Mouse (Mus musculus): Measurements from ENCODE around the gene Slfn9.
"Not testable (repeated sequence)": the region's sequence is repeated elsewhere in the genome, so short reads cannot be mapped to it uniquely, and the experiment has no call there.

DNA sequence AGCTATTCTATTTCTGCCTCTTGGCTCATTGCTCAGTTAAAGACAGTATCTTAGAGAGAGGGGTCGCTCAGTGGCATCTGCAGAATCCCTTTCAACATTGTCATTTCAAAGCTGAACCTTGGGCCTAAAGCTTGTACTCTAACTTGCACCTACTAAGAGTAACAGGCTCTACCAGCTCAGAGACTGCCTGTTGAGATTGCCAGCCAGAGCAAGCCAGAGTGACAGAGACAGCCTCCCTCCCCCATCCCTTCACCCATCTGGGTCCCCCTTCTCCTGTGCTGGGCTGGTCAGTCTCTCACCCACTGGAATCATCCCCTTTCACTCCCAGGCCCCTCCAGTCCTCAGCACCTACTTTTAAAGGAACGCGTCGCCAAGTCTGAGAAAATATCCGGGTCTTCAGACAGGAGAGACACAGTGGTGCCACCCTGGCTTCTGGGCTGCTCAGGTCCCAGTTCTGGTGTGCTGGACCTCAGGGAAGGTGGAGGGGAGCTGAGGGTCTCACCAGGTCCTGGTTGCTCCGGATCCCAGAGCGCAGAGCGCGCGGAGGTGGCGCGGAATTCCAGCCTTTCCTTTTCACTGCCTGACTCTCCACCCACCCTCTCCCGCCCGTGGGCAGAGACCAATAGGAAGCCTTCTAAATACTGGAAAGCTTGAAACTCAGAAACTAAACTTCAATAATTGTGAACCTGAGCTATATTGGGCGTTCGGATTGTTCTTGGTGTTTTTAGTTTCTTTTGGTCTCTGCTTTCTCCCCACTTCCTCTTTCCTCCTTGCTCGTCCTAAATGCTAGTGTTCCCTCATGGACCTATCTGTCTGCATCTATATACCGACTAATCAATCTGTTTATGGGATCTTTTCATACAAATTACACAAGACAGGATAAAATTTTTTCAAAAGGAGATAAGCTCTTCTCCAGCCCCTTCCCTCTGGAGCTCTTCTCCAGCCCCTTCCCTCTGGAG is 28.2 kb upstream of the Slfn9 start:
- TF ChIP-seq CTCF, EP300 (IDR thresholded peaks at IDR 0.05; ENCODE audit: low read depth): not testable (repeated sequence)
